Mouse (Mus musculus) lung, adult 2 months (tissue): ENCODE data around the gene Dock11. TPM values are rescaled to one million over a fixed set of nuclear protein-coding genes. Genes with fewer than 3 reads are reported as not detected.

Experiments
- DNase-seq: peaks from one replicate; pipeline ENCODE4 v3.0.0; 2022
- H3K4me1 ChIP-seq: fragments of 200-500 bp; 2 replicates; pipeline ENCODE4 v1.6.1; 2011; ENCODE audit warnings: low read length; ENCODE audit not compliant: control insufficient read depth, insufficient read depth
- H3K4me3 ChIP-seq: fragments of 200-500 bp; replicated peaks from 2 replicates; pipeline ENCODE3; 2011; ENCODE audit warnings: low read depth, mild to moderate bottlenecking, control low read depth, low read length; ENCODE audit errors: extremely low read depth
- CTCF ChIP-seq: fragments of 200-500 bp; IDR thresholded peaks from 2 replicates; pipeline ENCODE4 v1.5.1; 2011; ENCODE audit warnings: mild to moderate bottlenecking, low read length, control low read depth; ENCODE audit not compliant: insufficient read depth
- POLR2A ChIP-seq: fragments of 200-500 bp; IDR thresholded peaks from 2 replicates; pipeline ENCODE4 v1.6.1; 2011; ENCODE audit warnings: low read depth, mild to moderate bottlenecking, control low read depth, low read length, borderline replicate concordance; ENCODE audit errors: extremely low read depth
- WGBS: fragments of 180-500 bp; shearing (Covaris S2); methylation state at CpG from one replicate; pipeline ENCODE4 v1.1.7; 2018; 5-methylcytosine and 5-hydroxymethylcytosine counted together
- polyA plus RNA-seq: library from polyadenylated mRNA; depleted of rRNA; stranded (reverse); fragments of >200 nt; gene quantifications from 2 replicates; pipeline ENCODE4 v1.2.3, GENCODE M21; 2012

Dock11 gene
- polyA plus RNA-seq, 1 experiment = 1.5 TPM

- WGBS = 61% methylated on average over 5 of the region's 5 CpGs
- DNase-seq = no peak
- Histone ChIP-seq H3K4me3 (no peak overlapping the region), H3K4me1 (no peaks in the 10 kb centered on the region)
- no peak for TF ChIP-seq POLR2A
- TF ChIP-seq CTCF = no peak
These were observed 49.5 kb downstream of the Dock11 start for GRCm38 (mm10) chrX:35938112-35938511.

- H3K4me3 ChIP-seq = no peak overlapping the region
- H3K4me1 ChIP-seq = no peaks in the 10 kb centered on the region
- 62% methylated on average over 1 of the region's 1 CpGs for WGBS
- TF ChIP-seq CTCF (no peak), POLR2A (no peak)
- DNase-seq = no peak
These were observed 57.8 kb downstream of the Dock11 start for GRCm38 (mm10) chrX:35946394-35946793.

- Histone ChIP-seq H3K4me3 (no peak overlapping the region), H3K4me1 (no peaks in the 10 kb centered on the region)
- no peak for DNase-seq
- 79% methylated on average over 4 of the region's 4 CpGs for whole genome bisulfite sequencing
- TF ChIP-seq POLR2A (no peak), CTCF (no peak)
These were observed 61.5 kb downstream of the Dock11 start for GRCm38 (mm10) chrX:35950135-35950534.

GRCm38 (mm10) chrX:35951945-35952344, 63.3 kb downstream of the Dock11 start:
- H3K4me1 ChIP-seq = no peaks in the 10 kb centered on the region
- 72% methylated on average over 3 of the region's 3 CpGs for WGBS
- DNase-seq = no peak
- H3K4me3 ChIP-seq = no peak overlapping the region
- TF ChIP-seq POLR2A (no peak), CTCF (no peak)

- WGBS = 63% methylated on average over 4 of the region's 4 CpGs
- Histone ChIP-seq H3K4me3 (no peak overlapping the region), H3K4me1 (no peaks in the 10 kb centered on the region)
- no peak for DNase-seq
- TF ChIP-seq CTCF (no peak), POLR2A (no peak)
These were observed 64.0 kb downstream of the Dock11 start for GRCm38 (mm10) chrX:35952521-35953095.

- TF ChIP-seq POLR2A (no peak), CTCF (no peak)
- H3K4me3 ChIP-seq = no peak overlapping the region
- no peaks in the 10 kb centered on the region for H3K4me1 ChIP-seq
- DNase-seq = no peak
These were observed 67.6 kb downstream of the Dock11 start for GRCm38 (mm10) chrX:35956236-35956635.

GRCm38 (mm10) chrX:35963087-35963486, 74.5 kb downstream of the Dock11 start:
- no peak for TF ChIP-seq CTCF
- no peak for TF ChIP-seq POLR2A

GRCm38 (mm10) chrX:35969276-35969675, 80.6 kb downstream of the Dock11 start:
- no peaks in the 10 kb centered on the region for H3K4me1 ChIP-seq
- no peak overlapping the region for H3K4me3 ChIP-seq
- DNase-seq = no peak
- WGBS = 78% methylated on average over 1 of the region's 1 CpGs
- TF ChIP-seq POLR2A = no peak
- no peak for TF ChIP-seq CTCF

More at GRCm38 (mm10) chrX:35963087-35963486, 74.5 kb downstream of the Dock11 start:
- 69% methylated on average over 6 of the region's 6 CpGs for WGBS
- no peak for DNase-seq
- Histone ChIP-seq H3K4me3 (no peak overlapping the region), H3K4me1 (no peaks in the 10 kb centered on the region)

GRCm38 (mm10) chrX:35976657-35977056, 88.0 kb downstream of the Dock11 start:
- DNase-seq = no peak
- H3K4me1 ChIP-seq = no peaks in the 10 kb centered on the region
- H3K4me3 ChIP-seq = no peak overlapping the region
- TF ChIP-seq CTCF = no peak
- no peak for TF ChIP-seq POLR2A
- WGBS = 60% methylated on average over 5 of the region's 5 CpGs

GRCm38 (mm10) chrX:35987981-35988380, 99.3 kb downstream of the Dock11 start:
- Histone ChIP-seq H3K4me3 (no peak overlapping the region), H3K4me1 (no peaks in the 10 kb centered on the region)
- 90% methylated on average over 1 of the region's 1 CpGs for WGBS
- no peak for DNase-seq
- TF ChIP-seq POLR2A (no peak), CTCF (no peak)
